Mouse (Mus musculus): ENCODE data around the gene Arhgap20.

Arhgap20 gene

DNA sequence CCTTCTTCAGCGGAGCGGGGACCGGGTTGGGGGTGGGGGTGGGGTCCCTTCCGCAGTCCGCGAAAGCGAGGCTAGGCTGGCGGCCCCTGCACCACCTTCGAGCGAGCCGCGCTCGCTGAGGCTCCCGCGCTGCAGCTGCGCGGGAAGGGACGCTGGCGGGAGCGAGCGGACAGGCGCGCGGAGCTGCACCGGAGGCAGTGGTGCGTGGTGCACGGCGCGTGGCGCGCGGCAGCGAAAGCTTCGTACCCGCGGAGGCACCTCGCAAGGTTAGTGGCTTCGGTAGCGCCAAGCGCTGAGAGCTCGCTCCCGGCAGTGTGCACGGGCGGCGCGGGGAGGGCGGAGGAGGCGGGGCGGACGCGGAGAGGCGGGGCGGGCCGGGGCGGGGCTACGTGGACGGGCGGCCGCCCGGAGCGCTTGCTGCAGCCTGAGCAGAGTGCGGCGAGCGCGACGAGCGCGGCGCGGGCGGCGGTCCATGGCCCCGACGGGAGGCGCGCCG, at the start of gene Arhgap20:
Gene Arhgap20, plus strand, starts transcription at position 417 of the 496 bp plus-strand sequence.
- peak; percentile 28 for DNase-seq (ENCODE audit: low spot score)

DNA sequence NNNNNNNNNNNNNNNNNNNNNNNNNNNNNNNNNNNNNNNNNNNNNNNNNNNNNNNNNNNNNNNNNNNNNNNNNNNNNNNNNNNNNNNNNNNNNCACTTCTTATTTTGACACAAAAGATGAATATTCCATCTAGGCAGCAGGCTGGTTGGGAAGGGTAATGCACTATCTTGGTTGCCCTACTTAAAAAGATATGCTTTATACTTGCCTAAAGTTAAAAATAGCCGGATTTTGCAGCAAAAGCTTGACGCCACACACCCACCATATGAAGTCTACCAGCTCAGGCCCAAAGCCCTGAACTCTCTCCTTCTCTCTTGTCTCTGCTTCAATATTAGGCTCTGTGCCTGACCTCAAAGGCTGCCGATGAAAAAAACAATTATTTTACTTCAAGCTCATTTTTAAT, 46.3 kb upstream of the Arhgap20 start:
- DNase-seq (ENCODE audit: low spot score), result no peak

DNA sequence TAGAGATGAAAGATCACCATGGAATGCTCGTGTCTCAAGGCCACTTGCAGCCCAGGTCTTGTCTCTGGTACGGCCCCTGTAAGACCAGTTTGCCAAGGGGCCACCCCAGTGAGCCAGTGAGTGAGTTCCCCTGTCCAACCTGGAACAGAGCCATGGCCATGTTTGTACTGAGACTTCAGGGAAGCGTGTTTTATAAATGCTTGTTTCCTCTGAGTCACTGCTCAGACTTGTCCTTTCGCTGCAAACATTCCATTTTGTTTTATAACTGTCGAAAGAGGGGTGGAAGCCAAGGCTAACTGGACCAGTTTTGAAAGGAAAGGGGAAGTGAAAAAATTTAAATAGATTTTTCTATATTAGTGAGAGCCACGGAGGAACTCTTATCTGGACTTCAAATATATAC, 37.2 kb upstream of the Arhgap20 start:
- DNase-seq (ENCODE audit: low spot score), result no peak

DNA sequence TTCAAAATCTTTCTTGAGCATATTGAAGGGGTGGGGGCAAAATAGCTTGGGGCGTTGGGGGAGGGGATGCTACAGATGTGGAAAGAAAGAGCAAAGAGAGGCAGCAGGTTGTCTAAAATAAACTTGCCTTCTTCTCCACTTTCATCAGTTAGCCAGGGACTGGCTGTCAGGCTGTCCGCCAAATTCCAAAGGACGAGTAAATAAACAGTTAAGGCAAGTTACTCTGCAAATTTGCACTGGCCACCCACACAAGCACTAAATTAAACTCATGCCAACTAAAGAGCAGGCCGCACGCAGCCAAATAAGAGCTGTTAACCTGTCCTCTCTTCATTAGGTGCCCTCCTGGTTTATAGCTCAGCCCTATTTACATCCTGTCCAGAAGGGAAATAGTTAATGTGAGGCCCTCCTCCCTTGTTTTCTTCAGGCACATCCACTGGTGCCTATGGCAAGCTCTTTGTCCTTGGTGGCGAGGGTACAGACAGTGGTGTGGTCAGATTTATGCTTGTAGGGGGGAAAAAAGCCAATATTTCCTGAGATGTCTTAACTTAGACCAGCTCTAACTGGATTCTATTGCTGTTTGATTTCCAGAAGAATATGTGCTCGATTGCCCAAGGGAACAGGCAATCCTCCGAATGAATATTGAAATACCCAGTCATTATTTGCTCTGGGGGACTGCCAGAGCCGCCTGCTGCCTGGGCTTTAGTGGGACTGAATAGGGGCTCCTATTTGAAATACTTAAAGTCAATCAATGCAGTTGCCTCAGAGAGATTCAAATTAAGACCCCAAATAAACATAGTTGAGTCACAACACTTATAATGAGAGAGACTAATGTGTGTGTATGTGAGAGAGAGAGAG, 29.7 kb upstream of the Arhgap20 start:
- no peak for DNase-seq (ENCODE audit: low spot score)

DNA sequence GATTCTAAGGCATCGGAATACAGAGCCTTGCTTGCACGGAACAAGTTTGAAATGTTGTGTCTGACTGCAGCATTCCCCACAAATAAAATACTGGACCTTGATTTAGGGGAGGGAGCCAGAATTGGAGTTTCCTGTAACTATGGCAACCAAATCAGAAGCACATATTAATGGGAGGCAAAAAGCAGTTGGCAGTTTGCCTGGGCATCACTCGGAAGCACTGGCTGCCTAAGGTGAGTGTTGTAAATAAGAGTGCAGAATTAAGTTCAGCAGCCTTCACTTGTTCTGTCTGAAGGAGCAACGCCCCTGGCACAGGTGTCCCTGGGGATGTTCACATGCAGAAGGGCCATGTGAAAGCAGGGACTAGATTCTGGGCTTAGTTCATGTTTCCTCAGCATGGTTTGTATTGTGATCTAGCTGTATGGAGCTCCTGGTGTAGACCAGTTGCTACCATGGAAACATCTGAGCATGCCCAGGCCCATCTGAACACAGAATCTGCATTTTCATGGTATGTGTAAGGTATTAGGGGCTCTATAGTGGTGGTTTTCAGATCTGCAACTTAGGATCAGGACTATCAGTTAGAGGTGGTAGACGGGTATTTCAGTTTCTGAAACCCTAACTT, 28.3 kb upstream of the Arhgap20 start:
- no peak for DNase-seq (ENCODE audit: low spot score)

DNA sequence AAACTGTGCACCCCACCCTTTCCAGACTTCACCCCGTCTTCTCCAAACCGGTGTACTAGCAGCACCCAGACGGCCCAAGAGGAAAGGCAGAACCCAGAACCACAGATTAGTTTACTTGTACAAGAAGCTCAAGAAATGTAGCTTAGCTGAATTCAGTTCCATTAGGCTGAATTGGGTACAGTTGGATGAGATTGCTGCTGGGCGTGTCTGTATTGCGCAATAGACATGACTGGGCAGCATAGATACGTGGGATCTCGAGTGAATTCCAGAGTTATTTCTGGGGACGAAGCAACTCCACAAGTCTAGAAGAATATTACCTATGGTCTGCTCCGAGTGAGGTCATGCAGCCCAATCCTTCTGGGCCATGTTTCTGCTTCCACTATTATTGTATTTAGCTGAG, 26.8 kb upstream of the Arhgap20 start:
- no peak for DNase-seq (ENCODE audit: low spot score)

DNA sequence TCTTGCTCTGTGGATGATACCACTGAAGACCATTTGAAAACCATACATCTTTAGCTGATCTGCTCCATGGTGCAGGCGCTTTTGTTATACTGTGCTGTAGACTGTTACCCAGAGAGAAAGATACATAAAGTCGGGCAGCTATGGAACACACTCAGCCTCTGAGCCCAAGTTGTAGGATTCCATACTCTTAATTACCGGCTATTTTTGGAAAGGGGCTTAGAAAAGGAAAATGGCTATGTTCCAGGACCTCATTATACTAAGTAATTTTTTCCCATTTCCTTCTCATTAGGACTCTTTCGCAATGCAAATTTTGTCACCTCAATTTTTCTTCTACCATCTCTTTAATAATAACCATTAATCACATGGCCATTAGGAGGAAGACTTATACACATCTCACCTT, 25.3 kb upstream of the Arhgap20 start:
- DNase-seq (ENCODE audit: low spot score), result no peak

DNA sequence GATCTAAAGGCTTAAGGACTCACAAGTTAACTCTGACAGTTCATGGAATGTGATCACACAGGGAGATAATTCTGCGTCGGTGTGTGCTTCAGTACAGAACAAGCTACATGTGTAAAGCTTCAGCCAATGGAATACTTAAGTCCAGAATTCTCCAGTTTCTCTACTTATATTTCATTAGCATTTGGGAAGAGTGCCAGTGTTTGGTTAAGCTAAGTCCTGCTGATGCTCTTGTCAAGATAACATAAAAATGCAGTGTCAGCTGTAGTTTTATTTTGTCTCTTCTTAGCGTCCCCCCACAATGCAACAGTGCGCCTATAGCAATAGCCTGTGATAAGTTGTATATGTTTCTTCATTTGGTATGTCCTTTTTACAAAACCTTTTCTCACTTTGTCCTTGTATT, 15.0 kb upstream of the Arhgap20 start:
- no peak for DNase-seq (ENCODE audit: low spot score)

DNA sequence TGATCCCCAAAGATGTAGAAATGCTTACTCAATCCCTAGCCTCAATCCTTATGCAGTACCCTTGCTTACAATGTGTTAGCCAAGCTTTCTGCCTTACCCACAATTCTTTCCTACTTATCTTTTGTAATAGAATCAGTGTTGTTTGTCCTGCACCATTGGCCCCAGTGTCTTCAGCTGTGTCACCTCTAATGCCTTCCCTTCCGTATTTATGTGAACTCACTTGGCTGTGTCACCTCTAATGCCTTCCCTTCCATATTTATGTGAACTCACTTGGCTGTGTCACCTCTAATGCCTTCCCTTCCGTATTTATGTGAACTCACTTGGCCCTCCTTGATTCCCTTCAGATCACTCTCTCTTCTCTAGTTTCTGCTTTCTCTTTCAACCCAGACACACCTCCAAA, 4.1 kb upstream of the Arhgap20 start:
- DNase-seq (ENCODE audit: low spot score), result no peak

DNA sequence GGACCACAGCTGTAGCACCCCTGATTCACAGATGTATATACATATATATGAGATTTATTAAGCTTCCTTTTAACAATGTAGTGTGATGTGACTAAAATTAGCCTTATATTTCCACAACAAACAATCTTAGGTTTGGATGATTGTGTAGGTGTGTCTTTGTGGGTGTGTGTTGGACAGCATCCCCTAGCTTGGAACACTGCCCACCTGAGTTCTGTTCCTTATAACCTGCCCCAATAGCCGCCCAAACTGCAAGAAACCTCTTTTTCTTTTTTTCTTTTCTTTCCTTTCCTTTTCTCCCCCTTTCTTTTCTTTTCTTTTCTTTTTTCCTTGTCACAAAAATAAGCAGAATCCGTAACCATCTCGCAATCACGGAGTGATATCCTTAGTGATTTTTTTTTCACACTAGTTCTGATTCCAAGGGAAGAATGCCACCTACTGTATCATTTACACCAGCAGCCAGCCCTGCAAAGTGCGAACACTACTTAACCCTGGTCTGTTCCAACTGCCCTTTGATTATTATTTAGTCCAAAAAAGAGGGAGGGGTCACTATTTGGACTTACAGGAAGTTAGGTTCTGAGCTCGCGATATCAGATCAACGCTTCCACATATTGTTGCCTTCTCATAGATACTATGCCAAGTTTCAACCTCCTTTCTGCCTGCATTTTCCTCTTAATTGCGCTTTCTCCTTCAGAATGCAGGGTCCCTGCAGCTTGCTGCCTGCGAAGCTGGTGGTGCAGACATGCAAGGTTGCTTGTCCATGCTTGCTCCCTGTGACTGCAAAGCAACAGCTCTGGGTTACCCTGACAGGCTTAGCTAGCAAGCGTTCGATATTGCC, 879 bp upstream of the Arhgap20 start:
- DNase-seq (ENCODE audit: low spot score), result no peak

DNA sequence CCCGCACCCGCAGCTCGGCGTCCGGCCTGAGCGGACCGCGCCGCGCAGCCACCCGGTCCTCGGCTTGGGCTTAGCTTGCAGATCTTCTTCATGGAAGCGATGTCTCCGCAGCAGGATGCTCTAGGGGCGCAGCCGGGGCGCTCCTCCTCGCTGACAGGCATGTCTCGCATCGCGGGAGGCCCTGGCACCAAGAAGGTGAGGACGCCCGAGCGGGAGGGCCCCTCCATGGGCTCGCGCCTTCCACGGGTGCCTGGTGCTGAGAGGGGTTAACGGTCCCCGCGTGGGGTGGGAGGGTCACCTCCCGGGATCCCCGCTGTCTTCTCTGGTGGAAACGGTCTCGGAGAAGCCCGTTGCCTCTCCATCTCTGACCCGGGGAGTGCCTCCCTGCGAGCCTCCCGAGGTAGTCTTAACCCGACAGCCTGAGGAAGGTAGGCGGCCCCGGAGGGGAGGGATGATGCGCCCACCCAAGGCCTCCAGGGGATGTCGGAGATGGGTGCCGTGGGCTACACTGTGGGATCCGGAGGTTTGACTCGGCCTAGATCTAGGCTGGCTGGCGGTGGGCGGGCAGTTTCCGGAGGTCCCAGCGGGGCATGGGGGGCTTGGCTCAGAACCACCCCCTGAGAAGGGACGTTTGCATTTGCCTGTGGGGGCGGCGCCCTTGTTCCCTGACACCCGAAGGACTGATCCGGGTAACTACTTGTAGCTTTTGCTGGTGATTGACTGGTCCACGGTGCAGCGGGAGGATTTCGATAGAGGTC, 459 bp downstream of the Arhgap20 start:
- DNase-seq (ENCODE audit: low spot score), result peak; percentile 16

DNA sequence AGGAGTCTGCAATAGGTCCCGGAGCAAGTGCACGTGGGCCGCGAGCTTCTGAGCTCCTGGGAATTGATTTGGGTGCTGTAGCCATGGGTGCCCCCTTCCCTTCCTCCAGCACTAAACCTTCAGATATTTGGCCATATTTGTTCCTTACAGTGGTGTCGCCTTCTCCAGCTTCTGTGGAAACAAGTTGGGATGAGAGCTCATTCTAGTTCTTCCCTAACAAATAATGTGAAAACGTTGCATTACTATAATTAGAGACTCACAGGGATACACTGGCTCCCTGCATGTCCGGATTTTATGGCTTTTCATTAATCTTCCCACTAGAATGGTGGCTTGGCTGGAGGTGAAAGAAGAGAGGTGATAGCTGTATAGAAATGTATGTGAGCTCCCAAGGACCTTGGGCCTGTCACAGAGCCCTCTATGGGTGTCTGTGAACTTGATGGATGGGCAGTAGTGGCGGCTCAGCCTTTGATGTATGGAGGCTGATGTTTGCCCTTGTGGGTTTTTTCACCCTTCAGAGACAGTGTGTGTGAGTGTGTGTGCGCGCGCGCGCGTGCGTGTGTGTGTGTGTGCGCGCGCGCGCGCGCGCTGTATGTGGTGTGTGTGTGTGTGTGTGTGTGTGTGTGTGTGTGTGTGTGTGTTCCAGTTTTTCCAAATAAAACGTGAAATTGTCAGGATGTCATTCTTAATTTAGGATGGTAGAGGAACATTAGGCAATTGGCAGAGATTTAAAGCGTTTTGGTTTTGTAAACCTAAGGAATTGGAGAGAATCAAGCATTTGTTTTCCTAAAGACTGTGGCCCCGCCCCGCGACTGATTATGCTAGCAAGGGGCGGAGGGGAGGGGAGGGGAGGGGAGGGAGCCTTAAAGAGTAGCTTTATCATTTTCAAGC, 1.3 kb downstream of the Arhgap20 start:
- DNase-seq (ENCODE audit: low spot score), result no peak

DNA sequence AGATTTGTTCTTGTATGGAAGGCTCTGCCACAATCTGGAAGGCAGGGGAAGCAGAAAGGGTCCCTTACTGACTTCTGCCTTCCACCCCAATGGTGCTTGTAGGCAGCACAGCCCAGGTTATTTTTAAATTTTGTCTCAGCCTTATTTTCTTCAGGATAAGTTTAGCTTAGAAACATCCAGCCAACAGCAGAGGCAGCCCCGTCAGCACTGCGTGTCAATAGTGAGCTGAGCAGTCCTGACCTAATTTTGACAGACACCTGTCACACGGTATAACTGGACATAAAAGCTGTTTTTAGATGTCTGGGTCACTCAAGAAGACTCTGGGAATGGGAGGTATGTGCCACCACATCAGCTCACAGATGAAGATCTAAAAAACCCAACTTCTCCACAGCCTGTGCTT, 9.1 kb downstream of the Arhgap20 start:
- DNase-seq (ENCODE audit: low spot score), result no peak

DNA sequence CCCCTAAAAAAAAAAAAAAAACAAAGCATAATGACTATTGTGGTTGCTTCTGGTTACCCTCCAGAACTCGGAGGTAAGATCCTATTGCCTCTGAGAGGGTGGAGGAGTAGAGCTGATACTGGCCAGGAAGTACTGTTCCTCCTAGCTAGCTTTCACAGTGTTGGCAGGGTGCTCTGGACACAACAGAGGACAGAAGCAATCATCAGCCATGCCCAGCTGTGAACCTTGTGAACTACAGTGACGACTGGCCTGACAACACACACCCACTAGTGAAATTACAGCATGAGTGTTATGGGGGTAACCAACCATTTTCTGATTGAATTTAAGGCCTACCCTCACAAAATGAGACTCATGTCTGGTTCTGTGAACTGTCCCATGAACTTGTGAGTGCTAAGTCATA, 11.3 kb downstream of the Arhgap20 start:
- DNase-seq (ENCODE audit: low spot score), result no peak

DNA sequence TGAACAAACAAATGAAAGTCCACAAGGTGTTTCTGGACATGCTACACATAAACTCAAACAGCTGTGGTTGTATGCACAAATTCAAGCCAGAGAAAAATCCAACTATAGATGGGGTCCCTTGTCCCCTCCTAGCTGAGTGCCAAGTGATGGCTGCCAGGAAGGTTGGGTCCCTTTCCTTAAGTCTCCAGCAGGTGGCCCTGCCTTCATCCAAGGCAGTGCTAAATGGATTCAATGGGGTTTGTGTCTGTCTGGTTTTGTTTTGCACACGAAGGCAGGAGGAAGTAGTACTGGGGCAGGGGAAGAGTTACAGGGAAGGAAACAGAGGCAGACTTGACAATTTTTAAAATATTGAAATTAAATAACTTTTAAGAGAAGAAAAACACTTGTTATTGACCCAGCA, 12.0 kb downstream of the Arhgap20 start:
- DNase-seq (ENCODE audit: low spot score), result no peak

DNA sequence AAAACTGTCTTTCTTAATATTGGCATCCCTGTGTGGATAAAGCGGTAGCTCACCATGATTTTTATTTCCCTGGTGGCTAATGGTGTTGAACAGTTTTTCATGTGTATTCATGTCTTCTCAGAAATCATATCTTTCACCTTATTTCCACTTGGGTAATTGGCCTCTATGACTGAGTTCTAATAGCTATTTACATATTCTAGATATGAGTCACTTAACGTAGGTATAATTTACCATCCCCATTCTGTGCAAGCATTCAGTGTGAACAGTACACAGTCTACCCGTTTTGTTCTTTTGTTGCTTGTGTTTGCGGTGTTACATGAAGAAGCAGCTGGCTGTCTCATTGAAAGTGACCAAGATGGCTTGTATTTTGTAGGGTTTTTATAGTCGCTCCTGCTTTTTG, 14.1 kb downstream of the Arhgap20 start:
- no peak for DNase-seq (ENCODE audit: low spot score)

DNA sequence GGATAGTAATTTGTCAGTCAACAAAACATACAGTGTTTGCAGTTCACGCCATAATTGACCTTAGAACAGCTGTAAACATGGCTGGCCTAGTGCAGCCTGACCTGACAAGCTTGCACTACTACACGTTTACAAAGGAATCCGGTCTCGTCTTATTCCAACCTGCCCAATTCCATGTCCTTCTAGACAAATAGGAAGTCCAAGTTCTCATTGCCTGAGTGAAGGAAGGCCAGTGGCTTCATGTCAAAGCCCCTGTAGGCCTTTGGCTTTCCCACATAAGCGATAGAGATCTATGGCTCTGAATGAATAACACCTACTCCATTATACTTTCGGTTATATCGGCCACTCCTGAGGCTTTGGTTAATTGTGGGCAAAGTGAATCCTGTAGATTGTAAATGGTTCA, 16.0 kb downstream of the Arhgap20 start:
- DNase-seq (ENCODE audit: low spot score), result no peak

DNA sequence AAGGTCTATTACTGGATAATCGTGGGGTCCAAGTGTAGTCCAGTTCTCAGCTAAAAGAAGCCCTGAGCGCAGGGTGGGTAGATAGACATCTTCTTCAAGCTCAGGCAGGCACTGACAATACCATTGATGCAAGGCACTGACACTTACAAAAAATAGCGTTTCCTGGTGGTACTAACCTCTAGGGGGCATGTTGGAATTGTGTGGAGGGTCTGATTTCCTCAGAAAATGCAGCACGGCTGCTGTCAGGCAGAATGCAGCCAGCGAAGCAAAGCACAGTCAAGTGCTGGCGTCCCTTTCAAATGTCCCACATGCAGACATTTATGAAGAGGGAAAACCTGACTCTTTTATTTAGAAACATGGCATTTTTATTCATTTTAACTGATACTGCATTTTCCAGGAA, 22.2 kb downstream of the Arhgap20 start:
- no peak for DNase-seq (ENCODE audit: low spot score)

DNA sequence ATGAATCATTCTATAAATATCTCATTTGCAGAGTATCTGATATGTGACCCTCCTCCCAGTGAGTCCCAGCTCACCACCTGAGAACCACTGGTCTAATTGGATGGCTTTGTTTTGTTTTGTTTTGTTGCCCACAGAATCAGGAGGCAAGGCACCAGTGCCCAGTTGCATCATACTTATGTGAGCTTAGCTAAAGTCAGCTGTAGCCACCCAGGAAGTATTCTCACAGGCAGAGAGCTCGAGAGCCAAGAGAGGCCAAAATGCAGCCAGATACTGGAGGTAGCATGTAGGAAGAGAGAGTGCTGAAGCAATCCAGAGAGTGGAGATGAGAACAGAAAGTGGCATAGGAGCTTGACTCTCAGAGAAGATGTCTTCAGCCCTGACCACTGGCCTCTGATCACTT, 23.3 kb downstream of the Arhgap20 start:
- no peak for DNase-seq (ENCODE audit: low spot score)

DNA sequence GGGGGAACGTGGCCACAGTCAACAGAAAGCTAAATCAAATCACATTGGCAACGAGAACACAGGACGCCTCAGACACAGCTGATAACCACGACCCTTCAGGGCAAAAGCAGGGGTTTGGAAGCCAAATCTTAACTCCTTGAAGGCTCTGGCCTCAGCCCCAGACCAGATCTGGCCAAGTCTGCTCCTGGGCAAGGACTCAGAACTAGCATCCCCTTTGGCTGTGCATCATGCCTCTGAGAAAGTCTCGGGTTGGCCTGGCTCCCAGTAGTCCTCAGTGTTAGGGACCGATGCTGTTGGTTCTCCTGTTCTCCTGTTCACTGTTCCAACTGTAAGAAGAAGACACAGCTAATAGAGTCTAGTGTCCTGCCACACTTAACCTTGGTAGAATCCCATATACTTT, 30.1 kb downstream of the Arhgap20 start:
- DNase-seq (ENCODE audit: low spot score), result no peak

DNA sequence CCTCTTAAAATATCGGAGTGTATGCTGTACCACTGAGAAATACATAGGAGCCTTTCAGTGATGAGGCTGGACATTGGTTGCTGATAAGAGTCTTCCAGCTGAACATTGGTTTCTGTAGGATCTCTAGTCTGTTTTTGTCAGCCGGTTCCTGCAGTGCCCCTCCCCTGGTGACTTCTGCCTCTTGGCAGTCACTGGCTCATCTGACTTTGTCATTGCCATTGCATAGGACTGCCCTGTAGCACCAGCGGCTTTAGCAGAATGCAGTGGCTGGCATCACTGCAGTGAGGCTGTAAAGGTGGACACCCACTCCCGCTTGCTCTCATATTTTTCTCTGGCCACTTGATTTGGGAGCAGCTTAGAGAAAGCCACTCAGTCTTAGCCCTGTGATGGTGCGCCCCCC, 33.1 kb downstream of the Arhgap20 start:
- no peak for DNase-seq (ENCODE audit: low spot score)

All from T-cell, adult 2 months (primary cell).